Mouse (Mus musculus) Muller cell, postnatal 12 days (primary cell): ENCODE data around the gene Rora.

Experiments
- DNase-seq: peaks from one replicate; pipeline ENCODE4 v3.0.0-alpha.2; 2015; ENCODE audit errors: inconsistent ontology term

Gene Rora

GRCm38 (mm10) chr9:69226424-69226823, 572.8 kb downstream of the Rora start:
- no peak for DNase-seq

DNA sequence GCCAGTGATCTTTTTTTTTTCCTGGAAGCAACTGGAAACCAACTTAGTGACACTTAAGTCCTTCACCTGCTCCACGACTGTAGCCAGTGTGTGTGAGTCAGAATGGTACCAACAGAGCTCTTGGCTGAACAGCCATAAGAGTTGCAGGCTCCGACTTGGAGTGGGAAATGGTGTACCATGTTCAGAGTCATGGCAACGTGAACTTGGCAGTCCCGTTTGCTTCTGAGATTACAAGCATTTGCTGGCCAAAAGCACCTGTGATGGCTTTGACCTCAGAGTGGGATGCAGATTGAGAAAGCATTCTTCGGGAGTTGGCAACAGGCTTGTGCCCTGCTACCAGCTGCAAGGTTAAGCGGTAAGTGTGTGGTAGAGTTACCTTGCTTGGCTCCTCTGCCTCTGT, 574.2 kb downstream of the Rora start:
- no peak for DNase-seq

DNA sequence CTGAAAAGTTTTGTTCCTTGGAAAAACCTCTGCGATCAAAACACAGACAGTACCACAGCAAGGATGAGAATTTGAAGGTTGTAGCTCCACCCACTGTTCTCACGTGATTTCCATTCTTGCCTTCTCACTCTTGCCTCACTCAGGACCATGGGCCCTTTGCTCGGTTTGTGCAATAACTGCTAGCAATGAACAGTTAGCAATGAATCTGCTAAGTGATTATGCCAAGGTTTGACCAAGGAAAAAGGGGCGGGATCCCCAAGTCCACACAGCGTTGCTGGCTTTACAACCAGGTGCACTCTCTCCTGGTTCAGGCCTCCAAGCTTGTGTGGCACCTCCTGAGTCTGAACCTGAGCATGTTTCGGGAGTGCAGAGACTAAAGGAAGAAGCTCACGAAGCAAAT, 576.3 kb downstream of the Rora start:
- no peak for DNase-seq

DNA sequence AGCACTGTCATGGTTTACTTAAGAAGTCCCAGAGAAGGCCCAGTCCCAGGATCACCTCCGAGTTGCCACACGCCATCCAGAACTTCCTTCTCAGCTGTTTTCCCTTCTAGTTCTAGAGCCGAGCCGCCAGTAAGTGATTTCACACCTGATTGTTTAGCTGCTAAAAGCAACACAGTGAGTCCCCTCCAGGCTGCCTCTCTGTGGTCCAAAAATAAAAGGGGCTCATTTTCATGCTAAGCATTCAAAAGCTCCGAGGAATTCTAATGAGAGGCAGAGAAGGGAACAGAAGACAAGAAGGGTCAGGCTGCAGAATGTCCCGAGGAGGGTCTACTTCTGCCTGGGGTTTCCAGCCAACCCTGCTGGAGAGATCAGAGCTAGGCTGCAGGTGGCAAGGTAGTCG, 580.9 kb downstream of the Rora start:
- DNase-seq = no peak

- no peak for DNase-seq
These were observed 583.7 kb downstream of the Rora start for GRCm38 (mm10) chr9:69237316-69237715.

- no peak for DNase-seq
These were observed 589.0 kb downstream of the Rora start for GRCm38 (mm10) chr9:69242538-69242937.

DNA sequence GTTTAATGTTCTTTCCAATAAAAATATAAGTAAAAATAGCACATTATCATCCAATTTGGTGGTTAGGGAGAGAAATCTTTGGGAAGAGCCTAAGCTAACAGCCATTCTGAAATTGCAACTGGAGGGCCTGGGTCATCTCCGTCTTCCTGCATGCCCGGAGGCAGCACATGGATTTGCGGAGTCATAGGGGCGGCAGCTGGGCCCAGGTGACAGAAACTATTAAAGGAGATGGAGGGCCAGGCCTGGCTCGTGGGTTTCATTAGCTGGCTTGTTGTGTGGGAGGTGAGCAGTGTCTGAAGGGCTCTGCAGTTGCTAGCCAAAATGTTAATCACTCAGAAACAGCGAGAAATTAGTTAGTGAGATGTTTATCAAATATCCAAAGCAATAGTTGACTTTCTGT, 590.0 kb downstream of the Rora start:
- peak; percentile 36 for DNase-seq

GRCm38 (mm10) chr9:69246225-69246624, 592.6 kb downstream of the Rora start:
- no peak for DNase-seq

DNA sequence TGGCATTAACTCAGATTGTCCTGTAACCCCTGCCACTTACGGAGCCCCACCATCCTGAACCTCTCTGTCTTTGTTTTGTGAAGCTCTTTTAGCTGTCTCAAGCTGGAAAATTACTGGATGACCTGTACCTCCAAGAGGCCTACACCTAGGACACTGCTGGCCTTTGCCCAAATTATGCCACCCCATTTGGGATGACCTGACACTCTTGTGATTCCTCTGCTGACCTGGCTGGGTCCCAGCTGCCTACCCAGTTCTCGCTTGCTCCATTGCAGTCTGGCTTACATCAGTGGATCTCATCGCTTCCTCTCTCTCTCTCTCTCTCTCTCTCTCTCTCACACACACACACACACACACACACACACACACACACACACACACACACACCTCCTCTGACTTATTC, 596.0 kb downstream of the Rora start:
- no peak for DNase-seq

DNA sequence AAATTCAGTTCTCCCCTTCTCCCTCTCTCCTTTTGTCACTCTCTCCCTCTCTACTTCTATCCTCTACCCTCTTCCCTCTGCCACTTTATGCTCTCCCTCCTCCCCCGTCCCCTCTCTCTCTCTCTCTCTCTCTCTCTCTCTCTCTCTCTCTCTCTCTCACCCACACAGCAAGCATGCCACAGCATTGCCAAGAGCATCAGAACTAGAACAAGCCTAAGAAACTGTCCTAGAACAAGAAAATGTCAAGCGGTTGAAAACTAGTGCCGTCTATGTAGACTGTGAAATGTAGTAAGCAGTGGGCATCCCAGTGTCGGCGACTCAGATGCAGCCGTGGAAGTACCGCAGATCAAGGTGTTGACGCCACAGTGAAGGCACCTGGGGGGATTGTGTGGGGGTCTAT, 596.7 kb downstream of the Rora start:
- no peak for DNase-seq

DNA sequence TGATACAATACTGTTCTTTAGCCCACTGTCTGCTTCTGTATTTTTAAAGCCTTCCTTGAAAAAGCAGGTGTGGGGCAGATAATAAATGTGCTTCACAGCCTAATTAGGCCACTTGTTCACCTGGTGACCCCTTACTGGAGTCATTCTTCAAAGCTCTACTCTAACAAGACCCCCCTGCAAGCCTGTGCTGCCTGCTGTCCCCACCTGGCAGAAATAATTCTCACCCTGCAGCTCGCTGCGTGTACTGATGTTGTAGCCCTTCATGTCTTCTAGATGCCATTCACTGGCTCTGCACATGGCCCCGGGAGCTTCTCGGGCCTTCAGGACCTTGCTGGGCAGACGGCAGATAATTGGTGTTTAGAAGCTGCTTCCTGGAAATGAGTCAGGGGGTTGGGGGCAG, 604.9 kb downstream of the Rora start:
- no peak for DNase-seq

- peak; percentile 85 for DNase-seq
These were observed 605.8 kb downstream of the Rora start for GRCm38 (mm10) chr9:69259382-69259781.

- DNase-seq = no peak
These were observed 611.6 kb downstream of the Rora start for GRCm38 (mm10) chr9:69265151-69265550.

GRCm38 (mm10) chr9:69270374-69270773, 616.8 kb downstream of the Rora start:
- no peak for DNase-seq

- DNase-seq = no peak
These were observed 617.3 kb downstream of the Rora start for GRCm38 (mm10) chr9:69270931-69271330.

DNA sequence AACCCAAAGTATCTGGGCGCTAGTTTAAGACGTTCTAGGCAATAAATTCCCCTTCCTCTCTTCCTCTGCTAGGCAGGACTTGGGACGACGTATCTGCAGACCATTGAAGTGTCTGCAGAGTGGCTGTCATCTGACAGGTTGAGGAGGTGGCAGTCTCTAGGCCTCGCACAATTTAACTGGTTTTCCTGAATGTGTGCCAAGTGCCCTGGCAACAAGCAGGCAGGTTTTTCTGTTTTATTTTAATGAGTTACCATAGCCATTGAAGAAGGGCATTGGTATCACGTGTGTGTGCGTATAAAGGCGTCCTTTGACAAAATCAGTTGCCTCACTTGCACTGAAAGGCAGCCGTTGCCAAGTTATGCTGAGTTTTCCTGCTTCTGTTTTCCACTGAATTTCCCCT, 619.3 kb downstream of the Rora start:
- peak; percentile 38 for DNase-seq

- DNase-seq = peak; percentile 46
These were observed 621.3 kb downstream of the Rora start for GRCm38 (mm10) chr9:69274766-69275485.

DNA sequence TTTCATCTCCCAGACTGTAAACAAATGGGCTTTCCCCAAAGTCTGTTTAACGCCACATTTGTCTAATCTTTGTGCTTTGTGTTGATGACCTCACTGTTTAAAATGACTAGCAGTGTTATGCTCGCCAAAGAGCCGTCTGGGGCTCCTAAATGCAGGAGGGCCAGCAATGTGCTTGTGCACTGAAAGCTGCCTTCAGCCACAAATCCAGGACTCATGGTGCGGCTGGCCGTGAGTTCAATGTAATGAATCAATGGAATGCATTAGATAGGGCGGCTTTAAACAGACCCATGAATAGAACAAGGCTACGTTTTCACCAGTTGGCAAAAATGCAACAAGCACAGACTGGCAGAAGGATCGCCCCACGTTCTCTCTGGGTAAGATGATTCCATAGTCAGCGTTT, 623.7 kb downstream of the Rora start:
- peak; percentile 67 for DNase-seq

GRCm38 (mm10) chr9:69285011-69285410, 631.4 kb downstream of the Rora start:
- no peak for DNase-seq

DNA sequence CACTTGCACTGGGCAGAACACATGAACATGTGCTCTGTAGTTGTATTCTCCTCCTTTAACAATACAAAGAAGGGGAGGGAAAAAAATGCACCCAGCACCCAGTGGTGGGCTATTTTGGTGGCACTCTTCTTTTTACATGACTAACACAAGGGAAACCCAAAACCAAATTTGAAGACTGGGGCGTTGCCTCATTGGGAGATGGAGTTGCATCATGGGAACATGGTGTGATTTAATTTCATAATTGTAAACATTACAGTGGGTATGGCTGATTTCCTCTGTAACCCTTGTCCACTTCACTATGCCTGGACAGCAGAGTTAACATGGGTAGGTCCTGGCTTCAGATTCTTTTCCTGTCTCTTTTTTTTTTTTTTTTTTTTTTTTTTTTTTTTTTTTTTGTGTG, 634.5 kb downstream of the Rora start:
- no peak for DNase-seq

DNA sequence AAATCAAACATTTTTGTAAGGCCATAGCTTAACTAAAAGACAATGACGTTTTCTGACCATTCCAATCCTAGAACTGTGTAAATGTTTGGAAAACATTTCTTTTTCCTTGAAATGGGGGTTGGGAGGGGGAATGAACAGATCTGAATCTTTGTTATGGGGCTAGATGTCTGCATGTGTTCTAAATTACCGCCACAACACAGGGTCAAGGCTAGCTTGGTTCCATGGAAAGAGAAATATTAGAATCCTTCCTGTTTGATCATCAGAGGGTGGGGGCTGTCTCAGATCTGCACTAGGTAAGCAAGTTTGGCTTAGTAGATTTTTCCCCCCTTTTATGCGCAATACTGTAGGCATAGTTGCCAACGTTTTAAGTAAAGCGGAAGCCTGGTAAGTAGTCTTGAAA, 635.0 kb downstream of the Rora start:
- DNase-seq = no peak

- DNase-seq = peak; percentile 89
These were observed 635.8 kb downstream of the Rora start for GRCm38 (mm10) chr9:69289056-69290017.
